Mouse (Mus musculus): ENCODE data around the gene Ccdc61. TPM values are rescaled to one million over a fixed set of nuclear protein-coding genes. Genes with fewer than 3 reads are reported as not detected.

The Ccdc61 gene
- polyA plus RNA-seq, 1 experiment from 2014 or later, result 20.8 TPM

DNA sequence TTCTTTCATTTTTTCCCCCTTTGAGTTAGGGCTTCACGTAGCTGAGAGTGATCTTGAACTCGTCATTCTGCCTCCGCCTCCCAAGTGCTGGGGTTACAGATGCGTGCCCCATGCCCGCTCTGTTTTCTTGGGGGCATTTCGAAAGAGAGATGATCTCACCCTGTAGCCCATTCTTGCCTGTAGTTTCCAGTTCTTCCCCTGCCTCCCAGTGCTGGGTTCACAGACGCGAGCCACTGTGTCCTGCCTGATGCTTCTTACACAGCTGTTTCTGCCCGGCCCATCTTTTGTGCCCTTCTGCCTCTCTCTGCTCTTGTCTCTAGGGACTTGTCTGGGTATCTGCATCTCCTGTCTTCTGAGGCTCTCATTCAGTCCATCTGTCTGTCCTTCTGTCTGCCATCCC lies 32.6 kb upstream of the Ccdc61 start:
- DNase-seq (ENCODE audit: low spot score), result no peak
- no peak for ATAC-seq (replicated peaks; ENCODE audit: low FRiP score)
- 51% methylated on average over 9 of the region's 9 CpGs for WGBS
- Histone ChIP-seq H3K36me3 (ENCODE audit: control insufficient read depth, insufficient read depth, low read length) (no peaks in the 10 kb centered on the region), H3K9me3 (ENCODE audit: control insufficient read depth, low read length) (no peaks in the 10 kb centered on the region), H3K27ac (ENCODE audit: low read depth, low read length) (no peak overlapping the region), H3K9ac (ENCODE audit: low read depth, low read length) (no peak overlapping the region), H3K4me2 (no peak overlapping the region), H3K4me3 (ENCODE audit: low read depth, low read length) (no peak overlapping the region), H3K4me1 (replicated peaks; ENCODE audit: control insufficient read depth, insufficient read depth, low read length) (no peaks in the 10 kb centered on the region), H3K27me3 (replicated peaks; ENCODE audit: control insufficient read depth, insufficient read depth, low read length) (no peaks in the 10 kb centered on the region)

DNA sequence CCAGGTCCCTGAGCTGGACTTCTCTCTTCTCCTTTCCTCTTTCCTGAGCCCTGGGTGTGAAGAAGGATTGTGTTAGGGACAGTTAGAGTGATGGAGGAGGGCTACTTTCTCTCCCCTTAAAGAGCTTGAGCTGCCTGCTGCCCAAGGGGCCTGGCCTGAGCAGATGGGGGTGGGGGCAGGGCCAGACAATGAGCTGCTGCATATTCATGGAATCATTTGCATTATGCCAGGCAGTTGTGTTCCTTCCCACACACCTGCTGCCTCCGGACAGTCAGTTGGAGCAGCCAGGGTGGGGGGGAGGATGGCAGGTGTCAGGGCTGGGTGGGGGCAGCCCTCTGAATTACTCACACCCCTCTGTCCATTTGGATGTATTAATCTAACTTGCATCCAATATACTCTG lies 32.2 kb upstream of the Ccdc61 start:
- no peaks in the 10 kb centered on the region for H3K9me3 ChIP-seq (ENCODE audit: control insufficient read depth, low read length)
- no peak overlapping the region for H3K4me3 ChIP-seq (ENCODE audit: low read depth, low read length)
- 36% methylated on average over 1 of the region's 1 CpGs for WGBS
- no peaks in the 10 kb centered on the region for H3K4me1 ChIP-seq (replicated peaks; ENCODE audit: control insufficient read depth, insufficient read depth, low read length)
- H3K27ac ChIP-seq (ENCODE audit: low read depth, low read length), result no peak overlapping the region
- no peak for ATAC-seq (replicated peaks; ENCODE audit: low FRiP score)
- H3K27me3 ChIP-seq (replicated peaks; ENCODE audit: control insufficient read depth, insufficient read depth, low read length), result no peaks in the 10 kb centered on the region
- no peak overlapping the region for H3K9ac ChIP-seq (ENCODE audit: low read depth, low read length)
- DNase-seq (ENCODE audit: low spot score), result no peak
- H3K36me3 ChIP-seq (ENCODE audit: control insufficient read depth, insufficient read depth, low read length), result no peaks in the 10 kb centered on the region
- H3K4me2 ChIP-seq, result no peak overlapping the region

DNA sequence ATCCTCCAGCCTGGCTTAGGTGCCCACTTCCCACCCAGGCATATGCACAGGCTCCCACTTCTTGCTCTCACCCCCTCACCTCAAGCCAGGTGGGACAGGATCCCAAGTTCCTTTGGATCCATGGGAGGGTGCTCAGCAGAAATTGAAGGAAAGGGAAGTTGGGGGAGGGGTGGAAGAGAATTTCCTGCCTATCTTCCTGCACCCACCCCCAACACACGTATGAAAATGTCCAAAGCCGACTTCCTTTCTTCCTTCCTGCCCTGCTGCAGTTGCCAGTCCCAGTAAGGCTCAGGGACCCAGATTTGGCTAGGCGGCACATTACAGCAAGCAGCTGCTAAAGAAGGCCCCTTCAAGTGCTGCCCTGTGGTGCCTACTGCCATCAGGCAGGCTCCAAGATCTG lies 17.5 kb upstream of the Ccdc61 start:
- Histone ChIP-seq H3K4me2 (no peak overlapping the region), H3K27ac (ENCODE audit: low read depth, low read length) (no peak overlapping the region), H3K4me1 (replicated peaks; ENCODE audit: control insufficient read depth, insufficient read depth, low read length) (peaks cover 3% of the 10 kb centered on the region; the same call in 1 of the 2 replicates), H3K4me3 (ENCODE audit: low read depth, low read length) (no peak overlapping the region; the same call in 1 of the 2 replicates), H3K27me3 (replicated peaks; ENCODE audit: control insufficient read depth, insufficient read depth, low read length) (peaks cover 58% of the 10 kb centered on the region), H3K36me3 (ENCODE audit: control insufficient read depth, insufficient read depth, low read length) (no peaks in the 10 kb centered on the region), H3K9me3 (ENCODE audit: control insufficient read depth, low read length) (no peaks in the 10 kb centered on the region), H3K9ac (ENCODE audit: low read depth, low read length) (no peak overlapping the region)
- DNase-seq (ENCODE audit: low spot score) (no peak), ATAC-seq (replicated peaks; ENCODE audit: low FRiP score) (no peak)
- WGBS, result 24% methylated on average over 3 of the region's 3 CpGs

DNA sequence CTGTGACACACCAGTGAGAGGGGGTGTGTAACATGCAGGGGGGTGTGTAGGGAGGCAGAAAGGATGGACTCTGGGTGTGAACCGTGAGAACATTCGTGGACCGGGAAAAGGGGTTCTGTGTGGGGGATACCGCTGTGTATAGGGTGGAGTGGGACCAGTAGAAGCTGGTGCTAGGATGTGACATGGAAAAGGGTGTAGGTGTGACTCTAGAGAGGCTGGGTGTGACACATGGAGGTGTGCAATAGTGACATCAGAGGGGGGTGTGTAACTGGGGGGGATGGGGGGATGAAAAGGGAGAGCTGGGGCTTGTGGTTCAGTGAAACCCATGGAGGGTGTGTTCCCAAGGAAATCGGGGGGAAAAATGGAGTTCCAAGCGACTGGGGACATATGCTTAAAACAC lies 16.7 kb upstream of the Ccdc61 start:
- H3K4me2 ChIP-seq, result peak overlapping the region; percentile 79; the same call in 1 of the 2 replicates
- ATAC-seq (replicated peaks; ENCODE audit: low FRiP score), result 0 out of 2 replicates have a peak, but pooled peaks have one; percentile 7

DNA sequence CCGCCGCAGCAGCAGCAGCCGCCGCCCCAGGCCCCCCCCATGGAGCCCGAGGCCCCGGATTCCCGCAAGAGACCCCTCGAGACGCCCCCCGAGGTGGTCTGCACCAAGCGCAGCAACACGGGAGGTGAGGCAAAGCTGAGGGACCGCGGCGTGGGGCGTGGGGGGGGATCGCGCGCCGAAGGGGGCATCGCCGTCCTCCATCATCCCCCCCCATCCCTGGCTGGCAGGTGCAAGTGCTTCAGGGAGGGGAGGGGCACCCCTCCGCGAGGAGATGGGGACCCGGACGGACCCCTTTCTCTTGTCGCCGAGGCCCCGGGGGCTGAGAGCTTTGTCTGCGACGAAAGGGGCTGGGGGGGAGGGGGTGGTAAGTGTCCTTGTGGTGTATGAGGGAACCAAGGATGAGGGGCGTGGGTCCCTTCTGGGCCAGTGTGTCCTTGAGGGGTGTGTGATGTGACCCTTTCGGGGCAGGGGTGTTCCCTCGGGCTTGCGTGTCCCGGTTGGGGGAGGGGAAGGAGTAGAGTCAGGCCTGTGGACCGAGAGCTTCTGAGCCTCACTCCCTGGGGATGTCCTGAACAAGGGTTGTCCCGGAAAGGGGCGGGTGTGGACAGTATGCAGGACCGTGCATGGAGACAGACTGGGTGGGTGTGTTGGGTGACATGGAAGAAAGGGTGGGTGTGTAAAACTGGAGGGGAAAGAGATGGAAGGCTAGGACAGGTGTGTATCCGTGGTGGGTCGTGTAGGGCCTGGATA lies 16.0 kb upstream of the Ccdc61 start:
- peaks cover 3% of the 10 kb centered on the region; the same call in 1 of the 2 replicates for H3K4me1 ChIP-seq (replicated peaks; ENCODE audit: control insufficient read depth, insufficient read depth, low read length)
- H3K9ac ChIP-seq (ENCODE audit: low read depth, low read length), result peak overlapping the region; percentile 43; the same call in 1 of the 2 replicates
- ATAC-seq (replicated peaks; ENCODE audit: low FRiP score) (0 out of 2 replicates have a peak, but pooled peaks have one; percentile 44), DNase-seq (ENCODE audit: low spot score) (no peak)
- no peaks in the 10 kb centered on the region for H3K9me3 ChIP-seq (ENCODE audit: control insufficient read depth, low read length)
- H3K4me3 ChIP-seq (ENCODE audit: low read depth, low read length), result peak overlapping the region; percentile 56
- H3K4me2 ChIP-seq, result peak overlapping the region; percentile 79
- H3K27me3 ChIP-seq (replicated peaks; ENCODE audit: control insufficient read depth, insufficient read depth, low read length), result peaks cover 63% of the 10 kb centered on the region
- 4% methylated on average over 31 of the region's 42 CpGs for whole genome bisulfite sequencing
- no peak overlapping the region for H3K27ac ChIP-seq (ENCODE audit: low read depth, low read length)
- no peaks in the 10 kb centered on the region for H3K36me3 ChIP-seq (ENCODE audit: control insufficient read depth, insufficient read depth, low read length)

More for the DNA sequence above, 16.7 kb upstream of the Ccdc61 start:
- Histone ChIP-seq H3K9ac (ENCODE audit: low read depth, low read length) (no peak overlapping the region), H3K4me1 (replicated peaks; ENCODE audit: control insufficient read depth, insufficient read depth, low read length) (peaks cover 3% of the 10 kb centered on the region; the same call in 1 of the 2 replicates), H3K36me3 (ENCODE audit: control insufficient read depth, insufficient read depth, low read length) (no peaks in the 10 kb centered on the region), H3K4me3 (ENCODE audit: low read depth, low read length) (no peak overlapping the region), H3K9me3 (ENCODE audit: control insufficient read depth, low read length) (no peaks in the 10 kb centered on the region), H3K27ac (ENCODE audit: low read depth, low read length) (no peak overlapping the region), H3K27me3 (replicated peaks; ENCODE audit: control insufficient read depth, insufficient read depth, low read length) (peaks cover 62% of the 10 kb centered on the region)
- DNase-seq (ENCODE audit: low spot score), result no peak
- WGBS, result 56% methylated on average over 6 of the region's 6 CpGs

DNA sequence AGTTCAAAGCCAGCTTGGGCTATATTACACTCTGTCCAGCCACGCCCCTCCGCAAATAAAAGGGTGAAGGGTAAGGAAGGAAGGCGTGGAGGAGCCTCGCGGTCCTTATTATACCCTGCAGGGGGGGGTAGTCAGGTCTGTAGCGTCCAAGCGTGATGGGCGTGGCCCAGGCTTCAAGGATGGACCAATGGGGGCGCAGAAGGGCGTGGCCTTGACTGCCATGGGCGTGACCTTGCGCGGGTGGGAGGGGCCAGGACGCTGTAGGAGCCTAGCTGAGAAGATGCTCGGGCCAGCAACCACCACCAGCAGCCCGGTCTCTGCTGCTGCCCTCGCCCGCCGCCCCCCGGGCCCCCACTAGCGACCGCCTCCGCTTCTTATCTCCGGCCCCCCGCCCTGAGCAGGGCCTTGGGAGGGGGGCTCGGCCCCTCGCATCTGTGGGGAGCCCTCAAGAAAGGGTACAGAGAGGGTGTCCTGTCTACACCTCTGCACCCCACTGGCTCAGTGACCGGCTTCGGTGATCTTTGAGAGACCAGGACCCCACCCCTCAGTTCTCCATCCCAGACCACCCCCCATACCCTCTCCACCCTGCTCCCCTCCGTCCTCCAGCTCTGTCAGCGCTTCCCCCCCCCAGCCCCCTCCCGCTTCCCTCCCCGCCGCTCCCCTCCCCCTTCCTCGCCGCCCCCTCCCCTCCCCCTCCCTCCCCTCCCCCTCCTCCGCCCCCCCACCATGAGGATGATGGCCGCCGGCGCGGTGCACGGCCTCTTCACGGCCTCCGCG lies 15.1 kb upstream of the Ccdc61 start, which contains the start of gene Nova2:
Gene Nova2 (plus strand): TSS at position 727 of the 777 bp plus-strand sequence.
- Histone ChIP-seq H3K9ac (ENCODE audit: low read depth, low read length) (peak within 1 kb of the TSS; percentile 43; the same call in 1 of the 2 replicates), H3K4me3 (ENCODE audit: low read depth, low read length) (peak within 1 kb of the TSS; percentile 56), H3K36me3 (ENCODE audit: control insufficient read depth, insufficient read depth, low read length) (no peaks in the 10 kb centered on the region), H3K4me1 (replicated peaks; ENCODE audit: control insufficient read depth, insufficient read depth, low read length) (peaks cover 3% of the 10 kb centered on the region; the same call in 1 of the 2 replicates), H3K27ac (ENCODE audit: low read depth, low read length) (no peak within 1 kb of the TSS), H3K27me3 (replicated peaks; ENCODE audit: control insufficient read depth, insufficient read depth, low read length) (peaks cover 63% of the 10 kb centered on the region), H3K9me3 (ENCODE audit: control insufficient read depth, low read length) (no peaks in the 10 kb centered on the region), H3K4me2 (peak within 1 kb of the TSS; percentile 79)
- ATAC-seq (replicated peaks; ENCODE audit: low FRiP score) (peak; percentile 88), DNase-seq (ENCODE audit: low spot score) (peak; percentile 79)
- under 1% methylated on average over 26 of the region's 45 CpGs for WGBS

DNA sequence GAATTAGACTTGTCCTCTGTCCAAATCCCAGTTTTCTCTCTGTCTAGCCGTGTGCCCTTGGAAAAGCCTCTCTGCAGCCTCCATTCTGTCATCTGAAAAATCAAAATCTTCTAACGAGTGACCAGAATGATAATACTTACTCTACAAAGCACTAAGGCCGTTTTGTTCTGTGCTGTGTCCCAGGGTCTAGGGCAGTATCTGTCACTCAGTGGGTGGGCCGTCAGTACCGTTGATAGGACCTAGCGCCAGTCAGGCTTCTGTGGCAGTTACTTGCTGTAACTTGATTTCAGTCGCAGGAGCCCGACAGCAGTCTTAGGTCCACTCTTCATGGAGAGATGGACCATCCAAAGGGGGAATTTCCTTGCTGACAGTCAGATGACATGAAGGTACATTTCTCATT lies 14.1 kb upstream of the Ccdc61 start:
- 10% methylated on average over 8 of the region's 8 CpGs for WGBS
- H3K4me3 ChIP-seq (ENCODE audit: low read depth, low read length), result no peak overlapping the region
- no peak overlapping the region for H3K4me2 ChIP-seq
- H3K9me3 ChIP-seq (ENCODE audit: control insufficient read depth, low read length), result no peaks in the 10 kb centered on the region
- DNase-seq (ENCODE audit: low spot score) (no peak), ATAC-seq (replicated peaks; ENCODE audit: low FRiP score) (no peak)
- peaks cover 61% of the 10 kb centered on the region for H3K27me3 ChIP-seq (replicated peaks; ENCODE audit: control insufficient read depth, insufficient read depth, low read length)
- no peak overlapping the region for H3K27ac ChIP-seq (ENCODE audit: low read depth, low read length)
- peaks cover 3% of the 10 kb centered on the region; the same call in 1 of the 2 replicates for H3K4me1 ChIP-seq (replicated peaks; ENCODE audit: control insufficient read depth, insufficient read depth, low read length)
- H3K36me3 ChIP-seq (ENCODE audit: control insufficient read depth, insufficient read depth, low read length), result no peaks in the 10 kb centered on the region
- H3K9ac ChIP-seq (ENCODE audit: low read depth, low read length), result no peak overlapping the region

DNA sequence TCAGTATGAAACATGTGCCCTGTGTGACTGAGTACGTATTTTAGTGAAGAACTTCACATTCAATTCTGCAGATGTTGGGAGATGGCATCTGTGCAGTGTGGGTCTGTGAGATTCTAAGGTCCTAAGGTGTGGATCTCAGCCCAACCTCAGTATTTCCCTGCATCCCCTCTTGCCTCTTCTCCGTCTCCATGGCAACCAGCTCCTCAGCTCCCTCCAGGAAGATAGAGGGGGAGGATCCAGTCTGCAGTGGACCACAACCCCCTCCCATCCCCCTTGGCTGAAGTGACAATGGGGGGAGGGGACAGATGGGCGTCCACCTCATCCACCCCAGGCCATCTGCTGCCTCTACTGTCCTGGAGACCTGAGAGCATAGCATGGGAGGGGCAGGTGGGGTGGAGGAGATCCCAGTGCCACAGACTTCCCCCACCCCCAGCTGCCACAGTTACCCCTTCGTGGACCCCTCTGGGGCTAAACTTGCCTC lies 13.5 kb upstream of the Ccdc61 start:
- H3K4me3 ChIP-seq (ENCODE audit: low read depth, low read length), result no peak overlapping the region
- H3K4me2 ChIP-seq, result no peak overlapping the region
- ATAC-seq (replicated peaks; ENCODE audit: low FRiP score) (no peak), DNase-seq (ENCODE audit: low spot score) (no peak)
- no peak overlapping the region for H3K27ac ChIP-seq (ENCODE audit: low read depth, low read length)
- no peaks in the 10 kb centered on the region for H3K9me3 ChIP-seq (ENCODE audit: control insufficient read depth, low read length)
- H3K36me3 ChIP-seq (ENCODE audit: control insufficient read depth, insufficient read depth, low read length), result no peaks in the 10 kb centered on the region
- WGBS, result 37% methylated on average over 4 of the region's 4 CpGs
- peaks cover 61% of the 10 kb centered on the region for H3K27me3 ChIP-seq (replicated peaks; ENCODE audit: control insufficient read depth, insufficient read depth, low read length)
- no peak overlapping the region for H3K9ac ChIP-seq (ENCODE audit: low read depth, low read length)
- H3K4me1 ChIP-seq (replicated peaks; ENCODE audit: control insufficient read depth, insufficient read depth, low read length), result peaks cover 3% of the 10 kb centered on the region; the same call in 1 of the 2 replicates

All from liver, embryonic 11.5 days (tissue).